Mouse (Mus musculus) lung, embryonic 16.5 days (tissue): Measurements from ENCODE around the gene Ankrd12. TPM values are rescaled to one million over a fixed set of nuclear protein-coding genes. Genes with fewer than 3 reads are reported as not detected.

Experiments used
- ATAC-seq: fragments of 200-750 bp; cut with Nextera tagmentation; 2 replicates; pipeline ENCODE4 v1.8.0; 2017; ENCODE audit warnings: low read depth, mild to moderate bottlenecking, moderate library complexity
- H3K27ac ChIP-seq: fragments of 300-500 bp; sonication (generic); 2 replicates; pipeline ENCODE4 v1.5.1; 2014; ENCODE audit warnings: mild to moderate bottlenecking, control low read depth, low read length
- H3K27me3 ChIP-seq: fragments of 300-500 bp; sonication (generic); 2 replicates; pipeline ENCODE4 v1.6.1; 2014; ENCODE audit warnings: low read depth, low read length, mixed read lengths; ENCODE audit not compliant: control insufficient read depth, insufficient read depth
- H3K36me3 ChIP-seq: fragments of 300-500 bp; sonication (generic); 2 replicates; pipeline ENCODE4 v1.6.1; 2014; ENCODE audit warnings: low read length; ENCODE audit not compliant: control insufficient read depth, insufficient read depth
- H3K4me1 ChIP-seq: fragments of 300-500 bp; sonication (generic); replicated peaks from 2 replicates; pipeline ENCODE4 v1.6.1; 2014; ENCODE audit warnings: low read length, mixed read lengths; ENCODE audit not compliant: control insufficient read depth, insufficient read depth
- H3K4me2 ChIP-seq: fragments of 300-500 bp; sonication (generic); 2 replicates; pipeline ENCODE4 v1.6.1; 2014; ENCODE audit warnings: low read depth, low read length, control low read depth
- H3K4me3 ChIP-seq: fragments of 300-500 bp; sonication (generic); 2 replicates; pipeline ENCODE4 v1.5.1; 2014; ENCODE audit warnings: mild to moderate bottlenecking, low read length, control low read depth
- H3K9ac ChIP-seq: fragments of 300-500 bp; sonication (generic); 2 replicates; pipeline ENCODE4 v1.6.1; 2014; ENCODE audit warnings: low read length, control low read depth
- H3K9me3 ChIP-seq: fragments of 300-500 bp; sonication (generic); 2 replicates; pipeline ENCODE4 v1.6.1; 2016; ENCODE audit warnings: low read length; ENCODE audit not compliant: control insufficient read depth
- WGBS: fragments of 180-500 bp; shearing (Covaris S2); extraction: QIAGEN DNeasy Blood & Tissue Kit; methylation state at CpG from one replicate; pipeline ENCODE4 v1.1.7; 2014; 5-methylcytosine and 5-hydroxymethylcytosine counted together
- polyA plus RNA-seq: library from polyadenylated mRNA; unstranded; fragments of >200 nt; fragmentation: Nextera tagmentation; extraction: Ambion mirVana; gene quantifications from 2 replicates; pipeline ENCODE4 v1.2.1, GENCODE M21; 2015

Ankrd12 gene
- polyA plus RNA-seq, result 20.7 and 20.9 TPM in 2 replicates

- peak within 1 kb of the TSS; percentile 82 for H3K9ac ChIP-seq
- H3K4me2 ChIP-seq, result peak within 1 kb of the TSS; percentile 91
- peak within 1 kb of the TSS; percentile 96 for H3K4me3 ChIP-seq
- H3K4me1 ChIP-seq, result peaks cover 4% of the 10 kb centered on the region; the same call in 1 of the 2 replicates
- under 1% methylated on average over 45 of the region's 53 CpGs for WGBS
- H3K36me3 ChIP-seq, result peaks cover 13% of the 10 kb centered on the region
- peak; percentile 99 for ATAC-seq
- H3K9me3 ChIP-seq, result no peaks in the 10 kb centered on the region
- no peaks in the 10 kb centered on the region for H3K27me3 ChIP-seq
- peak within 1 kb of the TSS; percentile 82 for H3K27ac ChIP-seq
Observed at GRCm38 (mm10) chr17:66076934-66077333, at the start of gene Ankrd12. TSS of gene Ankrd12 (minus strand) at chr17:66077089.

- no peak overlapping the region for H3K27ac ChIP-seq
- peaks cover 13% of the 10 kb centered on the region for H3K36me3 ChIP-seq
- ATAC-seq, result no peak
- no peaks in the 10 kb centered on the region for H3K27me3 ChIP-seq
- H3K4me3 ChIP-seq, result no peak overlapping the region
- WGBS, result 76% methylated on average over 5 of the region's 5 CpGs
- peaks cover 11% of the 10 kb centered on the region; the same call in 1 of the 2 replicates for H3K4me1 ChIP-seq
- no peak overlapping the region for H3K4me2 ChIP-seq
- H3K9me3 ChIP-seq, result no peaks in the 10 kb centered on the region
- no peak overlapping the region for H3K9ac ChIP-seq
Observed at GRCm38 (mm10) chr17:66125211-66125610, 48.3 kb upstream of the Ankrd12 start.

- Histone ChIP-seq H3K4me3 (peak overlapping the region; percentile 91), H3K9ac (peak overlapping the region; percentile 83), H3K36me3 (peaks cover 16% of the 10 kb centered on the region), H3K4me1 (peaks cover 11% of the 10 kb centered on the region; the same call in 1 of the 2 replicates), H3K27me3 (no peaks in the 10 kb centered on the region), H3K9me3 (no peaks in the 10 kb centered on the region), H3K27ac (peak overlapping the region; percentile 99), H3K4me2 (peak overlapping the region; percentile 82)
- WGBS, result 1% methylated on average over 20 of the region's 20 CpGs
- ATAC-seq, result peak; percentile 49; the same call in 1 of the 2 replicates
Observed at GRCm38 (mm10) chr17:66123816-66124610, 47.1 kb upstream of the Ankrd12 start.

- H3K27ac ChIP-seq, result peak within 1 kb of the TSS; percentile 99
- peak within 1 kb of the TSS; percentile 82 for H3K4me2 ChIP-seq
- H3K9ac ChIP-seq, result peak within 1 kb of the TSS; percentile 83
- peaks cover 19% of the 10 kb centered on the region for H3K36me3 ChIP-seq
- peak within 1 kb of the TSS; percentile 91 for H3K4me3 ChIP-seq
- H3K4me1 ChIP-seq, result peaks cover 11% of the 10 kb centered on the region; the same call in 1 of the 2 replicates
- WGBS, result 3% methylated on average over 45 of the region's 45 CpGs
- peak; percentile 92 for ATAC-seq
- no peaks in the 10 kb centered on the region for H3K9me3 ChIP-seq
- H3K27me3 ChIP-seq, result no peaks in the 10 kb centered on the region
Observed at GRCm38 (mm10) chr17:66123066-66123815, 46.4 kb upstream of the Ankrd12 start, which contains the start of gene Ddx11. TSS of gene Ddx11 (plus strand) at chr17:66123520.

GRCm38 (mm10) chr17:66120701-66121100 lies 43.8 kb upstream of the Ankrd12 start:
- Histone ChIP-seq H3K4me2 (no peak overlapping the region), H3K4me3 (no peak overlapping the region), H3K27ac (no peak overlapping the region), H3K4me1 (peaks cover 11% of the 10 kb centered on the region; the same call in 1 of the 2 replicates), H3K27me3 (no peaks in the 10 kb centered on the region), H3K9ac (no peak overlapping the region), H3K9me3 (no peaks in the 10 kb centered on the region), H3K36me3 (peaks cover 17% of the 10 kb centered on the region; the same call in 1 of the 2 replicates)
- WGBS, result 78% methylated on average over 1 of the region's 1 CpGs
- ATAC-seq, result no peak

GRCm38 (mm10) chr17:66118991-66119390 lies 42.1 kb upstream of the Ankrd12 start:
- Histone ChIP-seq H3K9me3 (no peaks in the 10 kb centered on the region), H3K4me1 (no peaks in the 10 kb centered on the region), H3K27me3 (no peaks in the 10 kb centered on the region), H3K27ac (no peak overlapping the region), H3K9ac (no peak overlapping the region), H3K36me3 (peaks cover 24% of the 10 kb centered on the region; the same call in 1 of the 2 replicates), H3K4me3 (no peak overlapping the region), H3K4me2 (no peak overlapping the region)
- ATAC-seq, result no peak
- 84% methylated on average over 8 of the region's 8 CpGs for WGBS

- H3K9me3 ChIP-seq, result no peaks in the 10 kb centered on the region
- H3K27ac ChIP-seq, result no peak overlapping the region
- peaks cover 15% of the 10 kb centered on the region; the same call in 1 of the 2 replicates for H3K36me3 ChIP-seq
- WGBS, result 25% methylated on average over 4 of the region's 4 CpGs
- H3K4me1 ChIP-seq, result peaks cover 13% of the 10 kb centered on the region
- no peaks in the 10 kb centered on the region for H3K27me3 ChIP-seq
- no peak for ATAC-seq
- peak overlapping the region; percentile 63 for H3K4me2 ChIP-seq
- H3K9ac ChIP-seq, result peak overlapping the region; percentile 77
- peak overlapping the region; percentile 63 for H3K4me3 ChIP-seq
Observed at GRCm38 (mm10) chr17:66112166-66112565, 35.3 kb upstream of the Ankrd12 start.

GRCm38 (mm10) chr17:66111402-66111959 lies 34.6 kb upstream of the Ankrd12 start, which contains the start of gene Washc1:
TSS of gene Washc1 (plus strand) at chr17:66111545.
- Histone ChIP-seq H3K4me3 (peak within 1 kb of the TSS; percentile 63), H3K9me3 (no peaks in the 10 kb centered on the region), H3K9ac (peak within 1 kb of the TSS; percentile 77), H3K36me3 (peaks cover 10% of the 10 kb centered on the region; the same call in 1 of the 2 replicates), H3K4me1 (peaks cover 13% of the 10 kb centered on the region), H3K4me2 (peak within 1 kb of the TSS; percentile 63), H3K27ac (peak within 1 kb of the TSS; percentile 33), H3K27me3 (no peaks in the 10 kb centered on the region)
- WGBS, result under 1% methylated on average over 41 of the region's 41 CpGs
- ATAC-seq, result peak; percentile 99
